Mouse (Mus musculus) spleen, postnatal 14 days (tissue): ENCODE results near the gene Hic1.
A peak's percentile ranks its signal among the peaks of the same experiment; 100 is the strongest.

Experiments used
- DNase-seq, 2 experiments: peaks; one replicate each; pipeline ENCODE4 v3.0.0; 2021 to 2022; ENCODE audit warnings: low spot score in 2 of 2

The Hic1 gene

GRCm38 (mm10) chr11:75148332-75149035 is 20.8 kb downstream of the Hic1 start:
- no peak for DNase-seq

- no peak for DNase-seq
These were observed 21.5 kb downstream of the Hic1 start for GRCm38 (mm10) chr11:75147846-75148168.

- DNase-seq: no peak
These were observed 22.0 kb downstream of the Hic1 start for GRCm38 (mm10) chr11:75147106-75147845.

GRCm38 (mm10) chr11:75145841-75146240 is 23.5 kb downstream of the Hic1 start:
- DNase-seq: no peak

GRCm38 (mm10) chr11:75142749-75143148 is 26.6 kb downstream of the Hic1 start:
- no peak for DNase-seq

- DNase-seq: no peak
These were observed 27.4 kb downstream of the Hic1 start for GRCm38 (mm10) chr11:75141913-75142312.

GRCm38 (mm10) chr11:75141038-75141437 is 28.3 kb downstream of the Hic1 start:
- no peak for DNase-seq

GRCm38 (mm10) chr11:75140431-75140830 is 28.9 kb downstream of the Hic1 start:
- no peak for DNase-seq

GRCm38 (mm10) chr11:75139122-75139963 is 30.0 kb downstream of the Hic1 start:
- DNase-seq: no peak

- peak in 1 of 2 experiments; percentile 8 for DNase-seq
These were observed 32.5 kb downstream of the Hic1 start for GRCm38 (mm10) chr11:75136666-75137398.

GRCm38 (mm10) chr11:75135358-75135757 is 34.0 kb downstream of the Hic1 start:
- DNase-seq: no peak

GRCm38 (mm10) chr11:75134485-75135068 is 34.7 kb downstream of the Hic1 start:
- no peak for DNase-seq

- no peak for DNase-seq
These were observed 35.4 kb downstream of the Hic1 start for GRCm38 (mm10) chr11:75133951-75134350.

- no peak for DNase-seq
These were observed 35.9 kb downstream of the Hic1 start for GRCm38 (mm10) chr11:75133391-75133790.

GRCm38 (mm10) chr11:75132278-75132677 is 37.0 kb downstream of the Hic1 start:
- no peak for DNase-seq

GRCm38 (mm10) chr11:75131300-75131699 is 38.0 kb downstream of the Hic1 start:
- DNase-seq: no peak

- no peak for DNase-seq
These were observed 39.8 kb downstream of the Hic1 start for GRCm38 (mm10) chr11:75129481-75129880.

GRCm38 (mm10) chr11:75126384-75126783 is 42.9 kb downstream of the Hic1 start:
- DNase-seq: no peak

GRCm38 (mm10) chr11:75124406-75124805 is 44.9 kb downstream of the Hic1 start:
- no peak for DNase-seq

- no peak for DNase-seq
These were observed 48.0 kb downstream of the Hic1 start for GRCm38 (mm10) chr11:75121348-75121747.

GRCm38 (mm10) chr11:75119841-75120240 is 49.5 kb downstream of the Hic1 start:
- DNase-seq: no peak
